9 mouse cellular contexts compared by ENCODE assay signal in the genomic region with DNA sequence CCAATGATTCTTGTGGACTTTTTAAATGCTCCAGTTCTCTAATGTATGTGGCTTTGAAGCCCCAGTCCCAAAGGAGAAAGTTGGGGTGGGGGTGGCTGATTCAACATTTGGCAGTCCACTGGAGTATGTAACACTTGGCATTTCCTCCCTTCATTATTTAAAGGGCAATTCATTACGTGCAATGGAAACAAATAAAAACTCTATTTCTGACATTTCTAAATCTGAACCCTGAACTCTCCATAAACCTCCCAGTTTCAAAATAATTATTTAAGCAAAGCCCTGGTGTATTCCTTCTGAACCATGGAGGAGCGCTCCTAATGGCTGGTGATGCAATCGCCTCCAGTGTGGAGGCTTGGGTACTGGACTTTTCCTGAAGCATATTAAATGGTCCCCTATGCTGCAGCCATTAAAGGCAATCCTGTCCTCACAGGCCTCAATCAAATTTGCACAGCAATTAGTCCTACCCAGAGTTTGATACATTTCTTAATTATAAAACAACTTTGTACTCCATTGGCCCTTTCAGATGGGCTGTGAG.
DNase-seq lines count a peak whose midpoint lies in the region; ATAC-seq lines count a peak whose summit lies in the region.
"Had no signal": no experiment of that assay in that cellular context is flagged by ENCODE, and none has a peak within 500 bp of the region (broad histone marks: within the 10 kb centered on the region; RNA-seq: fewer than 3 reads in every experiment).

No protein-coding gene starts in this region.

- DNase-seq in kidney, postnatal 10 days, result peak; percentile 19
- no peak for DNase-seq in kidney, postnatal 14 days
- no peak for DNase-seq in cerebellum, adult 11-12 months
- DNase-seq: adrenal gland, postnatal 10 days; lung, adult 2 months had no signal

- H3K9ac ChIP-seq in embryonic facial prominence, embryonic 13.5 days, result no peak overlapping the region
- no peak overlapping the region for H3K9ac ChIP-seq in forebrain, embryonic 15.5 days (replicated peaks)
- H3K9ac ChIP-seq in stomach, embryonic 14.5 days (replicated peaks; ENCODE audit: low read depth, low read length), result no peak overlapping the region
- H3K9ac ChIP-seq in intestine, embryonic 15.5 days, result no peak overlapping the region

- H3K4me2 ChIP-seq in embryonic facial prominence, embryonic 13.5 days, result no peak overlapping the region
- H3K4me2 ChIP-seq in forebrain, embryonic 15.5 days (replicated peaks), result no peak overlapping the region
- H3K4me2 ChIP-seq in stomach, embryonic 14.5 days (replicated peaks; ENCODE audit: low read depth, low read length), result no peak overlapping the region
- H3K4me2 ChIP-seq in intestine, embryonic 15.5 days (replicated peaks), result no peak overlapping the region

- no peak for ATAC-seq in embryonic facial prominence, embryonic 13.5 days (ENCODE audit: insufficient number of reproducible peaks, insufficient read depth, low FRiP score, low TSS enrichment, low read depth)
- ATAC-seq in forebrain, embryonic 15.5 days (replicated peaks), result no peak
- ATAC-seq in stomach, embryonic 14.5 days (ENCODE audit: insufficient number of reproducible peaks, insufficient read depth, low FRiP score, low read depth), result no peak
- ATAC-seq in intestine, embryonic 15.5 days, result no peak

- no peaks in the 10 kb centered on the region for H3K36me3 ChIP-seq in embryonic facial prominence, embryonic 13.5 days
- H3K36me3 ChIP-seq in forebrain, embryonic 15.5 days, result no peaks in the 10 kb centered on the region
- no peaks in the 10 kb centered on the region for H3K36me3 ChIP-seq in stomach, embryonic 14.5 days (ENCODE audit: control insufficient read depth, insufficient read depth, low read length)
- H3K36me3 ChIP-seq in intestine, embryonic 15.5 days, result no peaks in the 10 kb centered on the region

- no peaks in the 10 kb centered on the region for H3K9me3 ChIP-seq in embryonic facial prominence, embryonic 13.5 days
- no peaks in the 10 kb centered on the region for H3K9me3 ChIP-seq in forebrain, embryonic 15.5 days
- H3K9me3 ChIP-seq in stomach, embryonic 14.5 days (ENCODE audit: control insufficient read depth, low read depth, low read length), result no peaks in the 10 kb centered on the region
- no peaks in the 10 kb centered on the region for H3K9me3 ChIP-seq in intestine, embryonic 15.5 days

- H3K27ac ChIP-seq in embryonic facial prominence, embryonic 13.5 days, result peak overlapping the region; percentile 28; the same call in 1 of the 2 replicates
- peak overlapping the region; percentile 99 for H3K27ac ChIP-seq in forebrain, embryonic 15.5 days (replicated peaks)
- H3K27ac ChIP-seq in stomach, embryonic 14.5 days (ENCODE audit: low read length), result peak overlapping the region; percentile 29
- no peak overlapping the region for H3K27ac ChIP-seq in intestine, embryonic 15.5 days

- no peak overlapping the region for H3K4me3 ChIP-seq in embryonic facial prominence, embryonic 13.5 days
- H3K4me3 ChIP-seq in forebrain, embryonic 15.5 days, result no peak overlapping the region
- H3K4me3 ChIP-seq in stomach, embryonic 14.5 days (ENCODE audit: low read depth, low read length), result no peak overlapping the region
- H3K4me3 ChIP-seq in intestine, embryonic 15.5 days (replicated peaks), result no peak overlapping the region

- 82% methylated on average over 3 of the region's 3 CpGs for WGBS in embryonic facial prominence, embryonic 13.5 days
- 46% methylated on average over 3 of the region's 3 CpGs for WGBS in forebrain, embryonic 15.5 days
- 55% methylated on average over 3 of the region's 3 CpGs for WGBS in stomach, embryonic 14.5 days
- WGBS in intestine, embryonic 15.5 days, result 72% methylated on average over 3 of the region's 3 CpGs

- peaks cover 42% of the 10 kb centered on the region for H3K4me1 ChIP-seq in embryonic facial prominence, embryonic 13.5 days
- H3K4me1 ChIP-seq in forebrain, embryonic 15.5 days, result peaks cover 33% of the 10 kb centered on the region
- H3K4me1 ChIP-seq in stomach, embryonic 14.5 days (ENCODE audit: control insufficient read depth, insufficient read depth, low read length), result peaks cover 24% of the 10 kb centered on the region
- peaks cover 17% of the 10 kb centered on the region for H3K4me1 ChIP-seq in intestine, embryonic 15.5 days (replicated peaks)

- no peaks in the 10 kb centered on the region for H3K27me3 ChIP-seq in embryonic facial prominence, embryonic 13.5 days
- no peaks in the 10 kb centered on the region for H3K27me3 ChIP-seq in forebrain, embryonic 15.5 days
- no peaks in the 10 kb centered on the region for H3K27me3 ChIP-seq in stomach, embryonic 14.5 days (ENCODE audit: control insufficient read depth, insufficient read depth, low read length)
- no peaks in the 10 kb centered on the region for H3K27me3 ChIP-seq in intestine, embryonic 15.5 days (replicated peaks)
